Mouse (Mus musculus): ENCODE results near the gene Cstf2t. TPM values are rescaled to one million over a fixed set of nuclear protein-coding genes. Genes with fewer than 3 reads are reported as not detected.

Cstf2t gene
- polyA plus RNA-seq, 2 experiments = 6.5 to 8.3 TPM

DNA sequence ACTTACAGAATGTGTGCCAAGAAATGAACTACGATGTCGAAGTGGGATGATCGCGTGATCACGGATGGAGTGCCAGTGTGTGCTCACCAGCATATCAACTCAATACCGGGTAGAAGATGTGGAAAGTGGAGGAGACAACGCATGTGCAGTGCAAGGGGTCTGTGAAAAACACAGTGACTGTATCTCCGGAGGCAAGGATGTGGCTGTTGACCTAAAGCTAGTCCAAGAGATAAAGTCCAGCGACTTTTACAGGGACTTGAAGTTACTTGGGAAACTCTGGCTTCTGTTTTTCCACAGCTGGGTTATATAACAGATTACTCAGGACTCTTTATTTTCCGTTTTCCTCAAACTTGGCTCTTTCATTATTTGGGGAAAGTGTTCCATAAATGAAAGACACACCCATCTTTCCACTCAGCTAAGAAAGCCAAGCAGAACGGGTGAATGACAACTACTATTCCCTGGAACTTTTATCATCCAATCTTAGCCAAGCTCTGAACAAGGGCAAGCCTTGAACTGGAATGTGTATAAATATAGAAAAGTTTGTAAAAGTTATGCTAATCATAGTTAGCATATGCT, 17.3 kb upstream of the Cstf2t start:
- no peak for DNase-seq (ENCODE audit: low read depth in 3 of 3, low spot score in 3 of 3)
- Histone ChIP-seq H3K27ac (no peak overlapping the region), H3K9me3 (ENCODE audit: control insufficient read depth, low read length) (no peaks in the 10 kb centered on the region), H3K36me3 (replicated peaks; ENCODE audit: control insufficient read depth, insufficient read depth, low read depth) (no peaks in the 10 kb centered on the region), H3K4me1 (replicated peaks; ENCODE audit: control insufficient read depth in 2 of 2, insufficient read depth in 2 of 2, low read length in 1 of 2) (no peaks in the 10 kb centered on the region), H3K4me3 (ENCODE audit: insufficient read depth in 1 of 2, low read depth in 2 of 2, low read length in 2 of 2) (no peak overlapping the region), H3K4me2 (ENCODE audit: low read depth) (no peak overlapping the region), H3K27me3 (ENCODE audit: control insufficient read depth, insufficient read depth, low read length) (no peaks in the 10 kb centered on the region), H3K9ac (replicated peaks) (no peak overlapping the region)
- ATAC-seq (ENCODE audit: insufficient read depth) = no peak
- 65% methylated on average over 11 of the region's 11 CpGs for WGBS (ENCODE audit: insufficient replicate concordance)
- TF ChIP-seq CTCF (IDR thresholded peaks at IDR 0.05; ENCODE audit: low read depth) = no peak
- TF ChIP-seq EP300 (IDR thresholded peaks at IDR 0.05; ENCODE audit: low read depth) = no peak

DNA sequence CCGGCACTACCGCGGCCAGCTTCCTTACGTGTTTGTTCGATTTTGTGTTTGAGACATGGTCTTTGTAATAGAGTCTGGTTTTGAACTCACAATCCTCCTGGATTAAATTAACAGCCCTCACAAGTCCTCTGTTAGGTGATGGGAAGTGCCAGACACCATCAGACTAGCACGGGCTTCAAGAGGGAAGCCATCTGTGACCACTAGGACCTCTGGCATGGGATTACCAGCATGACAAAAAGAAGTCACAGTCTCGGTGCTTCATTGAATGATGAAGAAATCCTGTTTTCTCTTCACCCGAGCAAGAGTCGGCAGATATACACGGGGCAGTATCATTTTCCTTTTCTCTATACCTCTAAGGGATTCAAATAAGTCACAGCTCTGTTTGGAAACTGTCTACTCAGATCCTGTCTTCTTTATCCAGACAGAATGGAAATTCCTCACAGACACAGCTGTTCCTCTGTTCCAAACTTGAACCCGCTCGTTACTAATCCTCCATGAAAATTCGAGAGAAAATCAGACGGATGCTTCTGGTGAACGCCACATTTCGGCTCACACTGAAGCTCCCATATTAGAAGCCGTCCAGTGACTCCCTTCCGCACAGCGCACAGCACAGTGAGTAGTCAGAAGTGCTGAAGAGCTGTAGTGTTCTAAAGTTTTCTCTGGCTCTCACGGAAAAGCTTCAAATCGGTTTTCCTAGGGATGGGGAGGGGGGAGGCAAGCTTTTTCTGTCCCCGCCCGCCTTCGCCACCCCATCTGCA, 8.5 kb upstream of the Cstf2t start:
- Histone ChIP-seq H3K36me3 (replicated peaks; ENCODE audit: control insufficient read depth, insufficient read depth, low read depth) (no peaks in the 10 kb centered on the region), H3K4me1 (replicated peaks; ENCODE audit: control insufficient read depth in 2 of 2, insufficient read depth in 2 of 2, low read length in 1 of 2) (no peaks in the 10 kb centered on the region), H3K27ac (no peak overlapping the region), H3K27me3 (ENCODE audit: control insufficient read depth, insufficient read depth, low read length) (no peaks in the 10 kb centered on the region), H3K4me3 (ENCODE audit: insufficient read depth in 1 of 2, low read depth in 2 of 2, low read length in 2 of 2) (no peak overlapping the region), H3K9me3 (ENCODE audit: control insufficient read depth, low read length) (no peaks in the 10 kb centered on the region), H3K9ac (replicated peaks) (no peak overlapping the region), H3K4me2 (ENCODE audit: low read depth) (no peak overlapping the region)
- TF ChIP-seq CTCF (IDR thresholded peaks at IDR 0.05; ENCODE audit: low read depth) = no peak
- TF ChIP-seq EP300 (IDR thresholded peaks at IDR 0.05; ENCODE audit: low read depth) = no peak
- DNase-seq (ENCODE audit: low read depth in 3 of 3, low spot score in 3 of 3) = no peak
- 64% methylated on average over 24 of the region's 24 CpGs for WGBS (ENCODE audit: insufficient replicate concordance)
- no peak for ATAC-seq (ENCODE audit: insufficient read depth)

DNA sequence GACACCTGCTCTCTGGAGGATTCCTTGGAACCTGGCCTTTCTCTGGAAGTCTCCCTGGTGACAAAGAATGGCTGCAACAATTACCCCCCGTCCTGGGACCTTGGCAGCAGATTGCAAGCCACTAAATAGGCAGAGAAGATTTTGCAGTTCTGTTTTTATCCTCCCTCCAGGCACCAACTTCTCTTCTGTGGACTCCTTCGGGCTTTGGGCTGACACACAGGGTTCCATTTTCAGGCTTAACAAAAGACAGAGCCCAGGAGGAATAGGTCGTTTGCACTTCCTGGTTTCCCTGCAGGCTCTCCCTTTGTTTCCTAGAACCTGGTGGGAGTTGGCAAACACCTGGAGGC, 7.9 kb upstream of the Cstf2t start:
- Histone ChIP-seq H3K4me2 (ENCODE audit: low read depth) (no peak overlapping the region), H3K4me1 (replicated peaks; ENCODE audit: control insufficient read depth in 2 of 2, insufficient read depth in 2 of 2, low read length in 1 of 2) (no peaks in the 10 kb centered on the region), H3K4me3 (ENCODE audit: insufficient read depth in 1 of 2, low read depth in 2 of 2, low read length in 2 of 2) (no peak overlapping the region), H3K27ac (no peak overlapping the region), H3K9me3 (ENCODE audit: control insufficient read depth, low read length) (no peaks in the 10 kb centered on the region), H3K27me3 (ENCODE audit: control insufficient read depth, insufficient read depth, low read length) (no peaks in the 10 kb centered on the region), H3K9ac (replicated peaks) (no peak overlapping the region), H3K36me3 (replicated peaks; ENCODE audit: control insufficient read depth, insufficient read depth, low read depth) (no peaks in the 10 kb centered on the region)
- TF ChIP-seq EP300 (IDR thresholded peaks at IDR 0.05; ENCODE audit: low read depth) (no peak), CTCF (IDR thresholded peaks at IDR 0.05; ENCODE audit: low read depth) (no peak)
- WGBS (ENCODE audit: insufficient replicate concordance) = 33% methylated on average over 3 of the region's 3 CpGs
- ATAC-seq (ENCODE audit: insufficient read depth) = no peak
- no peak for DNase-seq (ENCODE audit: low read depth in 3 of 3, low spot score in 3 of 3)

DNA sequence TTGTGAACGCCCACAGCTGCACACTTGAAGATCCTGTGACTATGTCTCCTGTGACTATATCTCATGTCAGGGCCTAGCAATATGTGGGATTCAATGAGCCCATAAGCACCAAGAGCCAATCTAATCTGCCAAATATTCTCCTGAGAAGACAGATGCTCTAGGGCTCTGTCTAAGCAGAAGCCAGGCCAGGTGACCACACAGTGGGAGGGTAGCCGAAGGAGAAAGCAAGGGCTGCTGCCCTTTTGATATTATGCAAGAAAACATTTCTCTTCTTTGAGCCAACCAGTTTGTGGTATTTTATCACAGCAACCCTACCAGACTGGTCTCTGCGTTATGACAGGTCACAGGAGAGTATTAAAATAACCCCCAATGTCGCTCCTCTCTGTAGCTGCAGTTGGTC, 6.5 kb upstream of the Cstf2t start:
- H3K9me3 ChIP-seq (ENCODE audit: control insufficient read depth, low read length) = no peaks in the 10 kb centered on the region
- no peaks in the 10 kb centered on the region for H3K27me3 ChIP-seq (ENCODE audit: control insufficient read depth, insufficient read depth, low read length)
- H3K4me2 ChIP-seq (ENCODE audit: low read depth) = no peak overlapping the region
- H3K4me1 ChIP-seq (replicated peaks; ENCODE audit: control insufficient read depth in 2 of 2, insufficient read depth in 2 of 2, low read length in 1 of 2) = no peaks in the 10 kb centered on the region
- DNase-seq (ENCODE audit: low read depth in 3 of 3, low spot score in 3 of 3) = no peak
- no peak overlapping the region for H3K4me3 ChIP-seq (ENCODE audit: insufficient read depth in 1 of 2, low read depth in 2 of 2, low read length in 2 of 2)
- TF ChIP-seq CTCF (IDR thresholded peaks at IDR 0.05; ENCODE audit: low read depth) = no peak
- TF ChIP-seq EP300 (IDR thresholded peaks at IDR 0.05; ENCODE audit: low read depth) = no peak
- no peak overlapping the region for H3K27ac ChIP-seq
- ATAC-seq (ENCODE audit: insufficient read depth) = no peak
- WGBS (ENCODE audit: insufficient replicate concordance) = 52% methylated on average over 4 of the region's 4 CpGs
- no peak overlapping the region for H3K9ac ChIP-seq (replicated peaks)
- no peaks in the 10 kb centered on the region for H3K36me3 ChIP-seq (replicated peaks; ENCODE audit: control insufficient read depth, insufficient read depth, low read depth)

DNA sequence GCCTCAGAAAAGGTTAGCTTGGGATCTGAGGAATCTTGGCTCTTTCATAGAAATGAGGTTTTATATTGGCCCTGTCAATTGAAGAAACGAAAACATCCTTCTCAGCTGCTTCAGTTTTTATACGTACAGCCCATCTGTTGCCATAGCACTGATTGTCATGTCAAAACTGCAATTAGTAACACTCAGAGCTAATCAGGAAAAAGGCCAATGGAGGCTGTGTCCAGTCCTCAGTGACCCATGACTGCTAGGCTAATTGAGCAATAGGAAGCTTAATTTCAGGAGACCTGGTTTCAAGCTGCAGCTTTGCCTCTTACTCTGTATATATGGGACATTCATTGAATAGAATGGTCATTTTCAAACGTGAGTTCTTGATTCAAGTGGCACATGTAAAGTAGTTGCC, 4.4 kb upstream of the Cstf2t start:
- Histone ChIP-seq H3K4me2 (ENCODE audit: low read depth) (no peak overlapping the region), H3K4me3 (ENCODE audit: insufficient read depth in 1 of 2, low read depth in 2 of 2, low read length in 2 of 2) (no peak overlapping the region), H3K4me1 (replicated peaks; ENCODE audit: control insufficient read depth in 2 of 2, insufficient read depth in 2 of 2, low read length in 1 of 2) (peaks cover 2 to 3% of the 10 kb centered on the region in 2 experiments; a peak in 3 of 4 replicates), H3K9ac (replicated peaks) (no peak overlapping the region), H3K36me3 (replicated peaks; ENCODE audit: control insufficient read depth, insufficient read depth, low read depth) (no peaks in the 10 kb centered on the region), H3K9me3 (ENCODE audit: control insufficient read depth, low read length) (no peaks in the 10 kb centered on the region), H3K27ac (no peak overlapping the region), H3K27me3 (ENCODE audit: control insufficient read depth, insufficient read depth, low read length) (no peaks in the 10 kb centered on the region)
- DNase-seq (ENCODE audit: low read depth in 3 of 3, low spot score in 3 of 3) (no peak), ATAC-seq (ENCODE audit: insufficient read depth) (no peak)
- WGBS (ENCODE audit: insufficient replicate concordance) = 49% methylated on average over 3 of the region's 3 CpGs
- TF ChIP-seq CTCF (IDR thresholded peaks at IDR 0.05; ENCODE audit: low read depth) (no peak), EP300 (IDR thresholded peaks at IDR 0.05; ENCODE audit: low read depth) (no peak)
